Mouse (Mus musculus) heart, postnatal 25 days (tissue): ENCODE results near the gene Fancc. TPM values are rescaled to one million over a fixed set of nuclear protein-coding genes. Genes with fewer than 3 reads are reported as not detected.

ENCODE experiments used
- DNase-seq: peaks from one replicate; pipeline ENCODE4 v3.0.0; 2022; ENCODE audit warnings: low spot score
- intact Hi-C: fragments of 180-260 bp; cut with DNase I; formaldehyde crosslinking; loops from one replicate; pipeline ENCODE4 v1.15.1; 2025
- total RNA-seq, 2 experiments: library from RNA; stranded (reverse); gene quantifications; 2 replicates each; pipeline ENCODE4 v1.2.3; 2021

Gene Fancc
- total RNA-seq, 2 experiments from 2014 or later, result 3.4 to 4.4 TPM

GRCm38 (mm10) chr13:63305160-63306011 is 191.7 kb downstream of the Fancc start:
- intact Hi-C loops, result no loop called here
- DNase-seq, result no peak

DNA sequence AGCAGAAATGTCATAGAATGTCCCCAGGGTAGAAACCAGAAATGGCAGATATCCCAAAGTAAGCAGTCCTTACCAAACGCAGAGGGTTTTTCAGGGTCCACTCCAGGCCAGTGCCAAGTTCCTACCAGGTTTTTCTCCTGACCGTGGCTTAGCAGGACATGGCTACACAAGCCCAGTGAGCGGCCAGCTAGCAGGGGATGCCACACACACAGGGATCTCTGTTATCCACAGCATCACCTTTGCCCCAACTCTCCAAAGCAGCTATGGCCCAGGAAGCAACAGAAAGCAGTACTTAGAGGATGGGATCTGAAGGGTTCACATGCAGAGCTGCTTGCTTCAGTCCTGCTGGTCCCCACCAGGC is 192.3 kb downstream of the Fancc start:
- intact Hi-C loops, result no loop called here

GRCm38 (mm10) chr13:63304124-63304792 is 192.8 kb downstream of the Fancc start:
- peak; percentile 36 for DNase-seq
- intact Hi-C loops, result no loop called here

More for the DNA sequence above, 192.3 kb downstream of the Fancc start:
- DNase-seq, result no peak

DNA sequence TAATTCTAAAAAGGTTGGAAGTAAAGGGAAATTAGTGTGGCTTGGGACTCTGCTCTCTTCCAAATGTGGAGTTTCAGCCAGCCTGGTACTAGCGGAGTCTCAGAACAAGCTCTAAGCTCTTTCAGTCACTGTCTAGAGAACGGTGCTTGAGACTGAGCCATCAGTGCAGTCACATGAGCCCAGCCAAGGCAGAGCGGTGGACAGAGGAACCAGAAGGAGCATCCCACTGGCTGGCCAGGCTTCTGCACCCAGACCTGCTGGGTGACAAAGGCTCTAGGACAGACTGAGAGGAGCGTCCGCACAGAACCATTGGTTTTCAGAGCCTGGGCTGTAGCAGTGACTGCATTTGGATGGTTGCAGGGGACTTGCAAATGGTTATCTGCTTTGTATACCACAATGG is 194.7 kb downstream of the Fancc start:
- intact Hi-C loops, result no loop called here
- no peak for DNase-seq

- no peak for DNase-seq
These were observed 195.3 kb downstream of the Fancc start for GRCm38 (mm10) chr13:63301764-63302209.

DNA sequence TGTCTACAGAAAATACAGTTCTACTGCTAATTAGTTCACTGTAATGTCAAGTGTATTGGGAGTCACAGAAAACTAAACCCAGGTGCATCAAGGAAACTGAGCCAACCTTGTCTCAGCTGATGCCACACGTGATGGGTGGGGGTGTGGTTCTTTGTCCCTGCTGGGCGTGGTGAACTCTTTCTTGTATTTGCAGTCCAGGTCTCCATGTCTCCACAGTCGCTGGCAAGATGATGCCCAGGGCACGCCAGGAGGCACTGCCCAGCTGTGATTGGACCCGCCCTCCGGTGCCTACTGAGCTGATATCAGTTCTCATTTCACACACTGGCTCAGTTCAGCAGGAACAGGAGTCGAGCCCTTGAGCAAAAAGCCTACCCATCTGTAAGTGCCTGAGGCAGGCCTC is 196.1 kb downstream of the Fancc start:
- intact Hi-C loops, result no loop called here
- no peak for DNase-seq

More at GRCm38 (mm10) chr13:63301764-63302209, 195.3 kb downstream of the Fancc start:
- intact Hi-C loops, result no loop called here

DNA sequence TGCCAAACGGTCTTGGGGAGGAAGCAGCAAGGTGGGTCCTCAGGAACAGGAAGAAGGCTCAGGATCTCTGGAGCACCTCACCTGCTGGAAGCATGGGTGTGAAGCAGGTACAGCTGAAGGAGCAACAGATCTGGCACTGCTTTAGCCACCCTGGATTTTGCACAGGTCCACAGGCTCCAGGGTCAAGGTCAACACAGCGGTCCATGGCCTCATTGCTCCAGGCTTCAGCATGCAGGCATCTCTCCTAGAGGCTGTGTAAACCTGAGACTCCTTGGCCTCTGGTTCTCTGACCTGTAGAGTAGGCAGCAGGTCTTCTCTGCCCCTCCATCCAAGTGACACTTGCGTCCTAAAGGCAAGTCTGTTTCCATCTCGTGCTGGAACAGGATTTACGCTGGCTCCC is 198.1 kb downstream of the Fancc start:
- no peak for DNase-seq
- intact Hi-C loops, result no loop called here

DNA sequence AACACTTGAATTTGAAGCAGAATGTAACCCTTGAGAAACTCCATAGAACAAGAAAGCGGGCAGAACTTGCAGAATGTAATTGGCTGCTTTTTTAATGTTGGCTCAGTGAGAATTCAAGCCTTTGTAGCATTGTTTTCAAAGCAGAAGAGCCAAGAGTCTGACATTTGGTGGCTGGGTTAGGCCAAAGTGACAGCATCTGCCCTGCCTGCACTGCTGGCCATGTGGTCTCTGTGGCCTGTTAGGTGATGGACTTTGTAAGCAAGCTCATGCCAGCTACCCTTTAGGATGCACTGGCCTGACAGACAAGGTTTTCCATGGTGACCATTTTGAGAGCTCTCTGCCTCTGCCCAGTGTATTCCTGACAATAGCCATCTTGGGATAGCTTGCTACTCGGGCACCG is 199.1 kb downstream of the Fancc start:
- intact Hi-C loops, result no loop called here
- DNase-seq, result no peak

DNA sequence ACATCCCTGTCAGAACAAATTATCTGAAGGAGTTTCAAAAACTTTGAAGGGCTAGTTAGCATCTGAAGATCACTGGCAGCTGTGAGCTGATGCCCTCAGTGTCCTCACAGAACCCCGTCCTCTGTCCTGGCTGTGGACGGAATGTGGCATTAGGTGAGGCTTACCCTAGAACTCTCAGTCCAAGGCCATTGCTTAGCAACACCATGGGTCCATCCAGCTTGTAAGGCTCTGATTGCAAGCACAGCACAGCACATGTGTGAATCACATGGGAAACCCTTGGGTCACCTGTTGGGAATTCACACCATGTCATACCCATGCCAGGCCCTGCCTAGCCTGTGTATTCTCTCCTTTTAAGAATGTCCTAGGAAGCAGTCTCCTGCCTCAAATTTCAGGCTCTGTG is 200.1 kb downstream of the Fancc start:
- DNase-seq, result no peak
- intact Hi-C loops, result no loop called here

DNA sequence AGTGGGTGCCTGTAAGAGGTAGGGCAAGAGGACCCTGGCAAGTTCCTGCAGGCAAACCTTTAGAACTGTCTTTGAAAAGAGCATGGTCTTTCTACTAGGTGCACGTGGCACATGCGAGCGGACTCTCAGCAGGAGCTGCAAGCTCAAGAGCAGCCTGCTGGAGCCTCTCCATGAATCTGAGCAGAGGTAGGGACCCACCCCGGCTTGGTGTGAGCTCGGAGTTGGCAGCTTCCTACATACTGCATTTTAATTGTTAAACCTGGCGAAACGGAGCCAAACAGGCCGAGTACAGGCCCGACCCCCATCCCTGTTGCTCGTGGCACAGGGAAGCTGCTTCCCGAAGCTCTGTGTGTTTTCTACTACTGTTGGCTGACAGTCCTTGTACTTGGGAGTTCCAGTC is 200.8 kb downstream of the Fancc start:
- DNase-seq, result no peak
- intact Hi-C loops, result no loop called here

- no peak for DNase-seq
- intact Hi-C loops, result loop anchor here (5.0 kb wide), 1 partner anchor 52 kb away; no protein-coding TSS in a partner anchor
These were observed 202.5 kb downstream of the Fancc start for GRCm38 (mm10) chr13:63294359-63295193.

DNA sequence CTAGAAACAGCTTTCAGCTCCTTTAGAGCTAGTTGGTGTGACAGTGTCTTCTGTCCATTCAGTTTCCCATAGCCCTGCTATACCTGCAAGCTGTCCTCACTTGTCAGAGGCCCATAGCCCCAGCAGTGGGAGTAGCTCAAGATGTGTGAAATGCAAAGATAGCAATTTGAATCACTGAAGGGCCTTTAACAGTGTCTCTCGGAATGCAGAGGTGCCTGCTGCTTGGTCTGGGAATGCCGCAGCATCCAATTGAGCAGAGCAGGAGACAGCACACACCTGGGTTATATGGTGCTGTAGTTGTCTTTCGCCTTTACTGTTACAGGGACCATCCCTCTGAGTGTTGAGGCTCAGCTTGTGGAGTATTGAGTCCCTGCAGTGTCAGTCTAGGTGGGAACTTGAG is 203.4 kb downstream of the Fancc start:
- no peak for DNase-seq
- intact Hi-C loops, result loop anchor here (5.0 kb wide), 1 partner anchor 51 kb away; no protein-coding TSS in a partner anchor

- no peak for DNase-seq
- intact Hi-C loops, result loop anchor here (5.0 kb wide), 1 partner anchor 49 kb away; no protein-coding TSS in a partner anchor
These were observed 206.1 kb downstream of the Fancc start for GRCm38 (mm10) chr13:63291016-63291415.

GRCm38 (mm10) chr13:63290126-63290525 is 207.0 kb downstream of the Fancc start:
- no peak for DNase-seq
- intact Hi-C loops, result loop anchor here (5.0 kb wide), 1 partner anchor 48 kb away; no protein-coding TSS in a partner anchor

- intact Hi-C loops, result loop anchor here (5.0 kb wide), 1 partner anchor 47 kb away; no protein-coding TSS in a partner anchor
- no peak for DNase-seq
These were observed 207.4 kb downstream of the Fancc start for GRCm38 (mm10) chr13:63289687-63290086.

- no peak for DNase-seq
- intact Hi-C loops, result no loop called here
These were observed 207.9 kb downstream of the Fancc start for GRCm38 (mm10) chr13:63289152-63289551.

GRCm38 (mm10) chr13:63286483-63287102 is 210.5 kb downstream of the Fancc start:
- DNase-seq, result no peak
- intact Hi-C loops, result no loop called here

DNA sequence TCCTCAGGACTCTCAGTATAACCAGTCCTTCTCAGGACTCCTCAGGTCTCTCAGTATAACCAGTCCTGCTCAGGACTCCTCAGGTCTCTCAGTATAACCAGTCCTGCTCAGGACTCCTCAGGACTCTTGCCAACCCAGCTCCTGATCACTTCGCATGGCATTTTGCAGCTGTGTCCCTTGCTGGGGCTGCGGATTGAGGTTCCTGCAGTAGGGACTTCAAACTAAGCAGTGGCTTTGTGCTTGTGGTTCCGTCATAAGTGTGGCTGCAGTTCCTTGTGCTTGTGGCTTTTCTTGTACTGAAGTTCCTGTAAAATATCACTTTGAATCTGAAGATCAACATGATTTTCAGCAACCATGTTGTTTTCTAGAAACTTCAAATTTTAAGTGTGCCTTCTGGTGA is 212.3 kb downstream of the Fancc start:
- intact Hi-C loops, result no loop called here
- DNase-seq, result no peak

- intact Hi-C loops, result no loop called here
- no peak for DNase-seq
These were observed 213.8 kb downstream of the Fancc start for GRCm38 (mm10) chr13:63283236-63283635.

GRCm38 (mm10) chr13:63281206-63281605 is 215.9 kb downstream of the Fancc start:
- intact Hi-C loops, result no loop called here
- no peak for DNase-seq
